Comparison of ENCODE assay signal across 8 mouse cellular contexts in the genomic region with DNA sequence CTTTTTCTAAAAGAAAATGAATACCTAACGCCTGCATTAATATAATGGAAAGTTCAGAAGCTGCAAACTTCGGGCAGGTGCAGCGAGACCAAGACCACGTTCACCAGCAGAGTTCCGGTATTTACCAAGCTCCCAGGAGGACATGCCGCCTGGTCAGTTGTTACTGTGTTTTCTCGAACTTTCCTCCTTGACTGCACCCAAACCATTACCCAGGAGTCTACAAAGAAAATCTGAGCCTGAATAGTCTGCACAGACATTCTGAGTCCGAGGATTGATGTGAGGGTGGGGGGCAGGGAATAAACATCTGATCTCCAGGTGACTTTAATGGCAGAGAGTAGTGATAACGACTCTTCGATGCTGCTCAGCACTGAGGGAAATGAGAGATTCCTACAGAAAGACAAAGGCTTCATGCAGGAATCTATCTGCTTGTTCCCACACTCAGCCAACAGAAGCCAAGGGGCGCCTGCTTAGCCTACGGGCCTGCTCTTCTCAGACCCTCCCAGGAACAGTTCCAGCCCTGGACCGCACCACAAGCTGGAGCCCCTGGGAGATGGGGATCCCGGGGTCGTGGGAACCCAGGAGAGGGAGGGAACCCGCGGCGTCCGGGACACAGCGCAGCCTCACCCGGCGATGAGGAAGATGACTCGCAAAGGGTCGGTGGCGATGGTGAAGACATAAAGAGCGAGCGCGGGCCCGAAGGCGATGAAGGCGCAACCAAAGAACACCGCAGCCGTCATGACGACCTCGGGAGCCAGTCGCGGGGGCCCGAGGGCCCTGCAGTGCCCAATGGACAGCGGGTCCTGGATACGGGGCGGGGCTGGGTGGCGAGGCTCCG. TPM values are rescaled to one million over a fixed set of nuclear protein-coding genes. Genes with fewer than 3 reads are reported as not detected.
A peak's percentile ranks its signal among the peaks of the same experiment; 100 is the strongest.
DNase-seq lines count a peak whose midpoint lies in the region; ATAC-seq and TF ChIP-seq lines count a peak whose summit lies in the region.

No protein-coding gene starts in this region.

- peak overlapping the region; percentile 66 for H3K9ac ChIP-seq in MEL (ENCODE audit: control insufficient read depth, low read depth, low read length, poor library complexity, severe bottlenecking)
- peak overlapping the region; percentile 83 for H3K9ac ChIP-seq in forebrain, embryonic 13.5 days
- peak overlapping the region; percentile 43 for H3K9ac ChIP-seq in liver, embryonic 11.5 days (ENCODE audit: low read depth, low read length)
- peak overlapping the region; percentile 59 for H3K9ac ChIP-seq in stomach, postnatal 0 days (ENCODE audit: low read length)

- TF ChIP-seq POLR2A in MEL (IDR thresholded peaks at IDR 0.05; ENCODE audit: control insufficient read depth in 1 of 2, insufficient read depth in 1 of 2, low read depth in 1 of 2, low read length in 2 of 2, poor library complexity in 1 of 2), result no peak

- ATAC-seq in forebrain, embryonic 13.5 days, result peak; percentile 72
- no peak; the same call in 1 of the 2 replicates for ATAC-seq in liver, embryonic 11.5 days (replicated peaks; ENCODE audit: low FRiP score)
- ATAC-seq in stomach, postnatal 0 days (ENCODE audit: low FRiP score, low TSS enrichment), result peak; percentile 7; the same call in 1 of the 2 replicates
- ATAC-seq in megakaryocyte-erythroid progenitor cell, adult 5-6 weeks (replicated peaks; ENCODE audit: low FRiP score, low TSS enrichment, poor library complexity, severe bottlenecking), result no peak

- peaks cover 0 to 5% of the 10 kb centered on the region in 2 experiments; a peak in 1 of 4 replicates for H3K4me1 ChIP-seq in MEL (ENCODE audit: control insufficient read depth in 1 of 2, insufficient read depth in 2 of 2, low read length in 2 of 2)
- H3K4me1 ChIP-seq in forebrain, embryonic 13.5 days, result peaks cover 17% of the 10 kb centered on the region
- peaks cover 6% of the 10 kb centered on the region; the same call in 1 of the 2 replicates for H3K4me1 ChIP-seq in liver, embryonic 11.5 days (replicated peaks; ENCODE audit: control insufficient read depth, insufficient read depth, low read length)
- H3K4me1 ChIP-seq in stomach, postnatal 0 days (replicated peaks; ENCODE audit: control insufficient read depth, insufficient read depth), result no peaks in the 10 kb centered on the region

- WGBS in forebrain, embryonic 13.5 days, result 1% methylated on average over 43 of the region's 43 CpGs
- WGBS in liver, embryonic 11.5 days, result 3% methylated on average over 43 of the region's 43 CpGs
- WGBS in stomach, postnatal 0 days, result 2% methylated on average over 41 of the region's 43 CpGs

- no peak for TF ChIP-seq EP300 in MEL (IDR thresholded peaks at IDR 0.05; ENCODE audit: low read depth in 1 of 2, low read length in 2 of 2)
- TF ChIP-seq EP300 in stomach, postnatal 0 days (optimal IDR thresholded peaks at IDR 0.05), result peak; percentile 60

- no peaks in the 10 kb centered on the region; the same call in 1 of the 2 replicates for H3K79me2 ChIP-seq in MEL (ENCODE audit: control insufficient read depth, insufficient read depth, low read length, poor library complexity)

- peak; percentile 15 for DNase-seq in kidney, adult 11 months
- no peak for DNase-seq in kidney, adult 9 months
- peak; percentile 5 for DNase-seq in MEL (ENCODE audit: low read depth, low spot score)
- DNase-seq in liver, embryonic 11.5 days (ENCODE audit: low spot score), result no peak
- no peak for DNase-seq in stomach, postnatal 0 days (ENCODE audit: low spot score)
- DNase-seq in ovary, adult 18-20 months (ENCODE audit: low spot score), result no peak

- H3K36me3 ChIP-seq in MEL (ENCODE audit: control insufficient read depth in 1 of 2, insufficient read depth in 2 of 2, low read length in 2 of 2), result peaks cover 0 to 8% of the 10 kb centered on the region in 2 experiments; a peak in 2 of 4 replicates
- H3K36me3 ChIP-seq in forebrain, embryonic 13.5 days (ENCODE audit: poor library complexity, severe bottlenecking), result peaks cover 7% of the 10 kb centered on the region; the same call in 1 of the 2 replicates
- no peaks in the 10 kb centered on the region for H3K36me3 ChIP-seq in liver, embryonic 11.5 days (ENCODE audit: control insufficient read depth, insufficient read depth, low read length)
- H3K36me3 ChIP-seq in stomach, postnatal 0 days (ENCODE audit: control insufficient read depth, insufficient read depth, low read length), result no peaks in the 10 kb centered on the region

- H3K27ac ChIP-seq in MEL (ENCODE audit: control insufficient read depth, low read depth, low read length), result no peak overlapping the region
- peak overlapping the region; percentile 85 for H3K27ac ChIP-seq in forebrain, embryonic 13.5 days
- H3K27ac ChIP-seq in liver, embryonic 11.5 days (ENCODE audit: low read depth, low read length), result peak overlapping the region; percentile 73; the same call in 1 of the 2 replicates
- peak overlapping the region; percentile 95 for H3K27ac ChIP-seq in stomach, postnatal 0 days (replicated peaks)

- peaks cover 8 to 22% of the 10 kb centered on the region in 2 experiments; a peak in 3 of 4 replicates for H3K27me3 ChIP-seq in MEL (ENCODE audit: control insufficient read depth in 1 of 2, insufficient read depth in 2 of 2, low read length in 2 of 2)
- H3K27me3 ChIP-seq in forebrain, embryonic 13.5 days, result no peaks in the 10 kb centered on the region
- H3K27me3 ChIP-seq in liver, embryonic 11.5 days (replicated peaks; ENCODE audit: control insufficient read depth, insufficient read depth, low read length), result no peaks in the 10 kb centered on the region
- H3K27me3 ChIP-seq in stomach, postnatal 0 days (ENCODE audit: control insufficient read depth, insufficient read depth, low read length), result no peaks in the 10 kb centered on the region

- TF ChIP-seq RAD21 in MEL (IDR thresholded peaks at IDR 0.05; ENCODE audit: low read depth, low read length), result no peak

- H3K4me3 ChIP-seq in MEL (ENCODE audit: control insufficient read depth in 1 of 2, insufficient read depth in 1 of 2, low read depth in 2 of 2, low read length in 2 of 2), result peak overlapping the region; percentile 80 to 88
- peak overlapping the region; percentile 73 for H3K4me3 ChIP-seq in forebrain, embryonic 13.5 days
- H3K4me3 ChIP-seq in liver, embryonic 11.5 days (ENCODE audit: low read depth, low read length), result peak overlapping the region; percentile 65
- H3K4me3 ChIP-seq in stomach, postnatal 0 days (ENCODE audit: low read depth, low read length), result peak overlapping the region; percentile 65

- no peak for TF ChIP-seq CTCF in MEL (IDR thresholded peaks at IDR 0.05 in 2 of 3, conservative IDR thresholded peaks at IDR 0.05 in 1 of 3; ENCODE audit: control insufficient read depth in 1 of 3, insufficient read depth in 1 of 3, low read depth in 2 of 3, low read length in 3 of 3, poor library complexity in 1 of 3, severe bottlenecking in 1 of 3)
- TF ChIP-seq CTCF in stomach, postnatal 0 days (IDR thresholded peaks at IDR 0.05; ENCODE audit: low read depth), result no peak; the same call in 1 of the 2 replicates

- peak overlapping the region; percentile 72 for H3K4me2 ChIP-seq in forebrain, embryonic 13.5 days
- peak overlapping the region; percentile 98 for H3K4me2 ChIP-seq in liver, embryonic 11.5 days
- peak overlapping the region; percentile 81 for H3K4me2 ChIP-seq in stomach, postnatal 0 days (replicated peaks; ENCODE audit: low read depth)

- H3K9me3 ChIP-seq in MEL (replicated peaks; ENCODE audit: insufficient read depth, low read length), result no peaks in the 10 kb centered on the region
- H3K9me3 ChIP-seq in forebrain, embryonic 13.5 days (replicated peaks), result no peaks in the 10 kb centered on the region
- H3K9me3 ChIP-seq in liver, embryonic 11.5 days (ENCODE audit: control insufficient read depth, low read length), result no peaks in the 10 kb centered on the region
- H3K9me3 ChIP-seq in stomach, postnatal 0 days (ENCODE audit: control insufficient read depth, low read length), result no peaks in the 10 kb centered on the region

TF ChIP-seq in MEL, 35 proteins besides CTCF, POLR2A, EP300 and RAD21 (continues in another document):
- no peak for TF ChIP-seq JUND (IDR thresholded peaks at IDR 0.05; ENCODE audit: low read depth, low read length)
- no peak for TF ChIP-seq USF1 (IDR thresholded peaks at IDR 0.05; ENCODE audit: low read depth, low read length)
- no peak for TF ChIP-seq MAZ (IDR thresholded peaks at IDR 0.05; ENCODE audit: low read depth, low read length)
- TF ChIP-seq ELF1 (IDR thresholded peaks at IDR 0.05; ENCODE audit: low read depth, low read length), result no peak

RNA-seq across cellular contexts. Expression of a gene that starts 0.4 kb away (rescaled TPM):
- total RNA-seq in MEL (2012; rRNA removed), result 0.04 and 0.13 TPM in 2 replicates
- under 1 TPM in 1 of 2 experiments, not detected in 1; 0.93 TPM for polyA plus RNA-seq in MEL (2012; ENCODE audit: insufficient read depth in 1 of 2, insufficient read length in 2 of 2, low read depth in 1 of 2, low replicate concordance in 2 of 2, missing spikeins in 1 of 2)
- polyA plus RNA-seq in forebrain, embryonic 13.5 days (2015; fragmentation: Nextera tagmentation; extraction: Ambion mirVana), result 24.7 and 25.9 TPM in 2 replicates
- polyA plus RNA-seq in liver, embryonic 11.5 days (2014; fragmentation: Nextera tagmentation; extraction: Ambion mirVana), result 3.2 and 3.4 TPM in 2 replicates
- polyA plus RNA-seq in stomach, postnatal 0 days (2015; fragmentation: Nextera tagmentation; extraction: Ambion mirVana), result 6.4 and 7.3 TPM in 2 replicates
- 0.17 TPM in 1 of 2 replicates, not detected in the other for total RNA-seq in megakaryocyte-erythroid progenitor cell, adult 5-6 weeks (2014; fragmentation: Nextera tagmentation)
- total RNA-seq in megakaryocyte-erythroid progenitor cell, adult 5-6 weeks (2017), result 0.53 TPM in 1 of 2 replicates, not detected in the other

RNA-seq across cellular contexts. Expression of a gene that starts 2.0 kb away (rescaled TPM):
- not detected in 2 replicates for total RNA-seq in MEL (2012; rRNA removed)
- not detected for polyA plus RNA-seq in MEL (2012; ENCODE audit: insufficient read depth in 1 of 2, insufficient read length in 2 of 2, low read depth in 1 of 2, low replicate concordance in 2 of 2, missing spikeins in 1 of 2)
- 0.22 and 0.31 TPM in 2 replicates for polyA plus RNA-seq in forebrain, embryonic 13.5 days (2015; fragmentation: Nextera tagmentation; extraction: Ambion mirVana)
- not detected in 2 replicates for polyA plus RNA-seq in liver, embryonic 11.5 days (2014; fragmentation: Nextera tagmentation; extraction: Ambion mirVana)
- 0.12 and 0.23 TPM in 2 replicates for polyA plus RNA-seq in stomach, postnatal 0 days (2015; fragmentation: Nextera tagmentation; extraction: Ambion mirVana)
- total RNA-seq in megakaryocyte-erythroid progenitor cell, adult 5-6 weeks (2014; fragmentation: Nextera tagmentation), result not detected in 2 replicates
- total RNA-seq in megakaryocyte-erythroid progenitor cell, adult 5-6 weeks (2017), result not detected in 2 replicates

RNA-seq across cellular contexts. Expression of a gene that starts 39.7 kb away (rescaled TPM):
- 0.23 and 0.29 TPM in 2 replicates for total RNA-seq in MEL (2012; rRNA removed)
- polyA plus RNA-seq in MEL (2012; ENCODE audit: insufficient read depth in 1 of 2, insufficient read length in 2 of 2, low read depth in 1 of 2, low replicate concordance in 2 of 2, missing spikeins in 1 of 2), result under 1 TPM in 1 of 2 experiments, not detected in 1; 0.39 TPM
- polyA plus RNA-seq in forebrain, embryonic 13.5 days (2015; fragmentation: Nextera tagmentation; extraction: Ambion mirVana), result 1.4 and 2.9 TPM in 2 replicates
- polyA plus RNA-seq in liver, embryonic 11.5 days (2014; fragmentation: Nextera tagmentation; extraction: Ambion mirVana), result 1.6 and 2.0 TPM in 2 replicates
- polyA plus RNA-seq in stomach, postnatal 0 days (2015; fragmentation: Nextera tagmentation; extraction: Ambion mirVana), result 3.0 and 3.2 TPM in 2 replicates
- 1.8 TPM in 1 of 2 replicates, not detected in the other for total RNA-seq in megakaryocyte-erythroid progenitor cell, adult 5-6 weeks (2014; fragmentation: Nextera tagmentation)
- 0.50 and 0.80 TPM in 2 replicates for total RNA-seq in megakaryocyte-erythroid progenitor cell, adult 5-6 weeks (2017)

Comparison
In these comparisons a context has a peak if more than half of its experiments do, and no peak if none do; other contexts are left out.
1. DNase-seq: peak in kidney, adult 11 months (single experiment) and MEL (single experiment); none in kidney, adult 9 months (single experiment), liver, embryonic 11.5 days (single experiment), stomach, postnatal 0 days (single experiment) and ovary, adult 18-20 months (single experiment).
2. ATAC-seq: peak in forebrain, embryonic 13.5 days (single experiment) and stomach, postnatal 0 days (single experiment); none in liver, embryonic 11.5 days (single experiment) and megakaryocyte-erythroid progenitor cell, adult 5-6 weeks (single experiment).
3. Peak in every context shown above with its lines, with median percentiles within 50 percentile points of each other: H3K4me3 ChIP-seq, H3K9ac ChIP-seq and H3K4me2 ChIP-seq.